Mouse (Mus musculus): ENCODE results near the gene Lrrc31. TPM values are rescaled to one million over a fixed set of nuclear protein-coding genes. Genes with fewer than 3 reads are reported as not detected.
A peak's percentile ranks its signal among the peaks of the same experiment; 100 is the strongest.

Lrrc31 gene
- polyA plus RNA-seq, 1 experiment from 2014 or later: not detected

DNA sequence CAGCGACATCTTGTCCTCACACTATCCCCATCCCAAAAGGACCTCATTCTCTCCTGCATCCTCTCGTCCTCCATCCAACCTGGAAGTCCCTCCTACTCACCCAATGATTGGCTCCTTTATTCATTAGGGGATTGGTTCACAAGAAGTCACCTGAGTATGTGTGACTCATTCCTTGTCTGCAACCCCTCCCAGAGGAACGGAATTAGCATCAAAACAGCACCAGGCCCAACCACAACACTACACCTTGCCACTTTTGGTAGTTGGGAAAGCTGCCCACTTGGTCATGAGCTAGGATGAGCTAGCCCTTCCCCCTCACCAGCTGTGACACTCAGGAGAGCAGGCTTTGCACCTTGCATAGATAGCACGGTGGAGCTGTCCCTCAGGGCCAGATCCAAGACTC is 22.4 kb upstream of the Lrrc31 start:
- Histone ChIP-seq H3K36me3 (replicated peaks) (no peaks in the 10 kb centered on the region), H3K4me1 (no peaks in the 10 kb centered on the region), H3K4me3 (no peak overlapping the region), H3K9me3 (no peaks in the 10 kb centered on the region), H3K27ac (no peak overlapping the region), H3K27me3 (ENCODE audit: poor library complexity, severe bottlenecking) (no peaks in the 10 kb centered on the region)
- DNase-seq (ENCODE audit: extremely low spot score, low spot score): no peak
- 85% methylated on average over 4 of the region's 4 CpGs for WGBS

GRCm38 (mm10) chr3:30718649-30719048 is 19.0 kb upstream of the Lrrc31 start:
- DNase-seq (ENCODE audit: extremely low spot score, low spot score): no peak
- WGBS: 90% methylated on average over 3 of the region's 3 CpGs
- no peaks in the 10 kb centered on the region for H3K4me1 ChIP-seq
- H3K9me3 ChIP-seq: no peaks in the 10 kb centered on the region
- no peaks in the 10 kb centered on the region for H3K27me3 ChIP-seq (ENCODE audit: poor library complexity, severe bottlenecking)
- H3K4me3 ChIP-seq: no peak overlapping the region
- H3K27ac ChIP-seq: no peak overlapping the region
- H3K36me3 ChIP-seq (replicated peaks): no peaks in the 10 kb centered on the region

DNA sequence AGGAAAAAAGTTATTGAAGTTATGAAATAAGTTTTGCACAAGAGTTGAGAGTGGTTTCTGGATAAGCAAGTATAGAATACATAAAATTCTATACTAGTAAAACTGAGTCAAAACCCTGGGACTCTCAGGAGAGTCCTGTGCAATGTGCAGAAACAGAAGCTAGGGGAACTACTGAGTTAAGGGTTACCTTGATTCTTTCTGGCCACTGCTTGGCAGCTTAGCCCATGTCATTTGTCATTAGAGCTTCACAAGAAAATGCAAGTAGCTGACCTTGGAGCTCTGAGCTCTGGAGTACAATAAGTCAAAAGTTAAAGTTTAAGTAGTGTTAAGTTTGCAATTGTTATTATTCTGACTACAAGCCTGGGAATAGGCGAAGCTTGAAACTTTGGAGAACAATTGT is 13.7 kb upstream of the Lrrc31 start:
- Histone ChIP-seq H3K4me1 (no peaks in the 10 kb centered on the region), H3K36me3 (replicated peaks) (no peaks in the 10 kb centered on the region)
- whole genome bisulfite sequencing: 84% methylated on average over 1 of the region's 1 CpGs

DNA sequence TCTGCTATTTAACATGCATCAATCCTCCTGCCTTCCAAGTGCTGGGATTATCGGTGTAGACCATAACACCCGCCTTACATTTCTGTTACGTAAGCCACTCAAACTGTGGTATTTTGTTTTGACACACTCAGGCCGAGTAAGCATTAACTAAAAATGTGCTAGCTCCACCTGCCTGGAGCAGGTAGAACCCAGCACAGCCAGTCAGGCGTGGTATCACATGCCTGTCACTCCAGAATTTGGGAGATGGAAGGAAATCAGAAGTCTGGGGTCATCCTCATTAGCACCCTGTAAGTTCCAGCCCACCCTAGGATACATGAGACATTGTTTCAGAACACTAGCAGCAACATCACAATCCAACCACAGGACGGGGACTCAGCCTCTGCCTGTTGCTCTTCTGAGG is 10.5 kb upstream of the Lrrc31 start:
- H3K27me3 ChIP-seq (ENCODE audit: poor library complexity, severe bottlenecking): no peaks in the 10 kb centered on the region
- no peaks in the 10 kb centered on the region for H3K9me3 ChIP-seq
- 89% methylated on average over 6 of the region's 6 CpGs for WGBS
- DNase-seq (ENCODE audit: extremely low spot score, low spot score): no peak
- no peak overlapping the region for H3K27ac ChIP-seq
- H3K4me3 ChIP-seq: no peak overlapping the region
- H3K4me1 ChIP-seq: no peaks in the 10 kb centered on the region
- H3K36me3 ChIP-seq (replicated peaks): no peaks in the 10 kb centered on the region

More for the DNA sequence above, 13.7 kb upstream of the Lrrc31 start:
- no peak overlapping the region for H3K4me3 ChIP-seq
- no peaks in the 10 kb centered on the region for H3K9me3 ChIP-seq
- DNase-seq (ENCODE audit: extremely low spot score, low spot score): no peak
- no peak overlapping the region for H3K27ac ChIP-seq
- no peaks in the 10 kb centered on the region for H3K27me3 ChIP-seq (ENCODE audit: poor library complexity, severe bottlenecking)

DNA sequence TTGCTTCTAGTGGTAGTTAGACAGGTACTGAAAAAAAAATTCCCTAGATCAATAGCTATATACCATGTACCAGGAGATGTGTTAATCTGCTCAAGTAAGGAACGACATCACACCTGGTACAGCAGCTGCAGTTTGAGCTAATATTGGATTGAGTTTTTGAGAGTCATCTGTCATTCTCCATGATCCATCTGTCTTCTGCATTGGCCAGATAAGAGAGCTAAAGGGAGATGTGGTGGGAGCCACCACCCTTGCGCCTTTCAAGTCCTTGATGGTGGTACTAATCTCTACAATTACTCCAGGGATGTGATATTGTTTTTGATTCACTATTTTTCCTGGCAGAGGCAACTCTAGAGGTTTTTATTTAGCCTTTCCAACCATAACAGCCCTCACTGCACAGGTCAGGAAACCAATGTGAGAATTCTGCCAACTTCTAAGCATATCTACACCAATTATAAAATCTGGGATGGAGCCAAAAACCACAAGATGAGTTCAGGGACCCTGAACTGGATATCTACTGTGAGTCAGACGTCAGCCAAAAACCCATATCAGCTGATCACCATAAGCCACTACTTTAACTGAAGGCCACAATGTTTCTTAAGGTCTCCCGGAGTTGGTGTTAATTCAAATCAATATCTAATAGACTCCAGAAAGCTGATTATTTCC is 7.1 kb upstream of the Lrrc31 start:
- no peaks in the 10 kb centered on the region for H3K27me3 ChIP-seq (ENCODE audit: poor library complexity, severe bottlenecking)
- WGBS: 89% methylated on average over 4 of the region's 4 CpGs
- no peaks in the 10 kb centered on the region for H3K36me3 ChIP-seq (replicated peaks)
- no peaks in the 10 kb centered on the region for H3K4me1 ChIP-seq
- H3K9me3 ChIP-seq: no peaks in the 10 kb centered on the region
- H3K4me3 ChIP-seq: no peak overlapping the region
- no peak for DNase-seq (ENCODE audit: extremely low spot score, low spot score)
- H3K27ac ChIP-seq: no peak overlapping the region

GRCm38 (mm10) chr3:30705977-30706376 is 6.3 kb upstream of the Lrrc31 start:
- no peaks in the 10 kb centered on the region for H3K36me3 ChIP-seq (replicated peaks)
- WGBS: 89% methylated on average over 3 of the region's 3 CpGs

DNA sequence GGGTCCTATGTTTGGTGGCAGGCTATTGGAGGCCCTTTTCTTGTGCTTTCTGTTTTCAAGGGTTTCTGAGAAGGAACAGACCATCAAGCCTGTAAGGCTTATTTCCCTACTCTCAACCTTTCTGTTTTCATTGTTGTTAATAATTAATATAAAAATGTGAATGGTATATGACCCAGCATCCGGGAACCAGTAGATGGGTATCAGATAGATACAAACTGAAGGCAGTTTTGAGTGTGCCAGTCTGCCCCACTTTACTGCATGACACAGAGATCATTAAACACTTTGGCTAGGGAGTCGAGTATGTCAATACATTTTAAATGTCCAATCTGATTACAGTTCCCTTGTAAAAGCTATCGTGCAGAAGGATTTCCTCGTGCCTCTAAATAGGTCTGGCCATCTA is 1.8 kb downstream of the Lrrc31 start:
- H3K27me3 ChIP-seq (ENCODE audit: poor library complexity, severe bottlenecking): no peaks in the 10 kb centered on the region
- no peak overlapping the region for H3K27ac ChIP-seq
- DNase-seq (ENCODE audit: extremely low spot score, low spot score): no peak
- no peaks in the 10 kb centered on the region for H3K4me1 ChIP-seq
- 84% methylated on average over 4 of the region's 4 CpGs for WGBS
- no peaks in the 10 kb centered on the region for H3K9me3 ChIP-seq
- H3K36me3 ChIP-seq (replicated peaks): no peaks in the 10 kb centered on the region
- no peak overlapping the region for H3K4me3 ChIP-seq

More at GRCm38 (mm10) chr3:30705977-30706376, 6.3 kb upstream of the Lrrc31 start:
- Histone ChIP-seq H3K27ac (no peak overlapping the region), H3K4me1 (no peaks in the 10 kb centered on the region), H3K9me3 (no peaks in the 10 kb centered on the region), H3K27me3 (ENCODE audit: poor library complexity, severe bottlenecking) (no peaks in the 10 kb centered on the region), H3K4me3 (no peak overlapping the region)
- no peak for DNase-seq (ENCODE audit: extremely low spot score, low spot score)

- WGBS: 26% methylated on average over 2 of the region's 2 CpGs
- Histone ChIP-seq H3K27me3 (ENCODE audit: poor library complexity, severe bottlenecking) (no peaks in the 10 kb centered on the region), H3K9me3 (no peaks in the 10 kb centered on the region), H3K36me3 (replicated peaks) (no peaks in the 10 kb centered on the region), H3K4me1 (no peaks in the 10 kb centered on the region), H3K4me3 (no peak overlapping the region), H3K27ac (no peak overlapping the region)
- DNase-seq (ENCODE audit: extremely low spot score, low spot score): peak; percentile 59
Measured at GRCm38 (mm10) chr3:30696346-30696745, 3.3 kb downstream of the Lrrc31 start.

DNA sequence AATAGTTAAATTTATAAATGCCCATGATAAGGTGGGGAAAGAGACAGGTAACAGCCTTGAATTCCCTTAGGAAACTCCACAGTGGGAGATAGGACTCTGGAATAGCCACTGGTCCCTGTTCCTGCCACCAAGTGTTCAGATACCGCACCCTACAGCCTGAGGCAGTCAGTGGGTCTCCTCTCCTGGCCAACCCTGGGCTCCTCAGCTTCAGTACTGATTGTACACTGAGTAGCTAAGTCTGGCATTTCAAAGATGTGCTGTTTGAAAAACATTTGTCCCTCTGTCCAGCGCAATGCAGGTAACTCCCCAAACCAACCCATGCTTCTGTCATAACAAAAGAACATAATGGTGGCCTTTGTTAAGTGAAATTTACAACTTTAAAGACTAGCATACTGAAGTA is 4.0 kb downstream of the Lrrc31 start:
- H3K4me1 ChIP-seq: no peaks in the 10 kb centered on the region
- 89% methylated on average over 2 of the region's 2 CpGs for WGBS
- no peaks in the 10 kb centered on the region for H3K9me3 ChIP-seq
- no peaks in the 10 kb centered on the region for H3K27me3 ChIP-seq (ENCODE audit: poor library complexity, severe bottlenecking)
- DNase-seq (ENCODE audit: extremely low spot score, low spot score): no peak
- H3K36me3 ChIP-seq (replicated peaks): no peaks in the 10 kb centered on the region
- H3K27ac ChIP-seq: no peak overlapping the region
- no peak overlapping the region for H3K4me3 ChIP-seq

DNA sequence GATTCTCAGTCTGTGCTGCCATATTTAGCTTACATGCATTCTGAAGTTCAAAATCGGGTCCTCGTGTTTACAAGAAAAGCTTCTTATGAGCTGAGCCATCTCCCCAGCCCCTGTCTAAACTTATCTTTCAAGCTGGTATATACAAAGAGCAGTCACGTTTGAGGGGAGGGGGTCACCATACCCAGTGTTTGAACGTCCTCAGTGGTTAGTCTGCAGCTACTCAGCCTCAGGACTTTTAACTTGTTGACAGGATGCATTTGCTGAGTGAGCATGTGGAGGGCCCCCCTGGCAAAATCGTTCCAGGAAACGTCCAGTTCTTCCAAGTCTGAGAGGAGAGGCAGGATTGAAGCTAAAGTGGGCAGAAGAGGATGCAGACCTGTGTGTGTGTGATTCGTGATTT is 8.7 kb downstream of the Lrrc31 start:
- Histone ChIP-seq H3K27ac (no peak overlapping the region), H3K36me3 (replicated peaks) (no peaks in the 10 kb centered on the region), H3K9me3 (no peaks in the 10 kb centered on the region), H3K4me1 (0 out of 2 replicates have a peak, but pooled peaks cover 4% of the 10 kb centered on the region), H3K4me3 (no peak overlapping the region), H3K27me3 (ENCODE audit: poor library complexity, severe bottlenecking) (no peaks in the 10 kb centered on the region)
- DNase-seq (ENCODE audit: extremely low spot score, low spot score): no peak
- WGBS: 79% methylated on average over 7 of the region's 7 CpGs

DNA sequence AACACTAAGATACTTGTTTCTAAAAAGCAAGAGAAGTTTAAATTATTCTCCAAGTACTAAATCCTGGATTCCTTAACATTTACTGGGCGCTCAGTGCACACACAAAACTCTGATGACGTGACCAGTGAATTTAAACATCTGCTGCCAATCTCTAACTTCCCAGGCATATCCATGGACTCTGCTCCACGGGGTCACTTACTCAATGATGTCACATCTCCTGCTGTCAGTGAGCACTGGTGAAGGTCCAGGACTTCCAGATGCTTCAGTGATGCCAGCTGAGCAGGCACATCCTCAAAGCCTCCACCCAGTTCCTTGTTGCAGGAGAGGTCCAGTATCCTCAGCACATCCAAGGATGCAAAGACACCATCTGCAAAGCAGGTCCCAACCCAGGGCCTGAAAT is 12.4 kb downstream of the Lrrc31 start:
- no peak overlapping the region for H3K4me3 ChIP-seq
- whole genome bisulfite sequencing: 83% methylated on average over 3 of the region's 3 CpGs
- H3K27ac ChIP-seq: no peak overlapping the region
- no peaks in the 10 kb centered on the region for H3K36me3 ChIP-seq (replicated peaks)
- DNase-seq (ENCODE audit: extremely low spot score, low spot score): no peak
- 0 out of 2 replicates have a peak, but pooled peaks cover 4% of the 10 kb centered on the region for H3K4me1 ChIP-seq
- no peaks in the 10 kb centered on the region for H3K27me3 ChIP-seq (ENCODE audit: poor library complexity, severe bottlenecking)
- no peaks in the 10 kb centered on the region for H3K9me3 ChIP-seq

GRCm38 (mm10) chr3:30683190-30683589 is 16.5 kb downstream of the Lrrc31 start:
- WGBS: 87% methylated on average over 6 of the region's 6 CpGs

GRCm38 (mm10) chr3:30658486-30658885 is 41.2 kb downstream of the Lrrc31 start:
- 89% methylated on average over 9 of the region's 9 CpGs for WGBS
- no peak overlapping the region for H3K27ac ChIP-seq
- H3K36me3 ChIP-seq (replicated peaks): no peaks in the 10 kb centered on the region
- H3K9me3 ChIP-seq: no peaks in the 10 kb centered on the region
- no peaks in the 10 kb centered on the region for H3K4me1 ChIP-seq
- no peak for DNase-seq (ENCODE audit: extremely low spot score, low spot score)
- no peak overlapping the region for H3K4me3 ChIP-seq
- H3K27me3 ChIP-seq (ENCODE audit: poor library complexity, severe bottlenecking): no peaks in the 10 kb centered on the region

More at GRCm38 (mm10) chr3:30683190-30683589, 16.5 kb downstream of the Lrrc31 start:
- Histone ChIP-seq H3K27ac (no peak overlapping the region), H3K36me3 (replicated peaks) (no peaks in the 10 kb centered on the region), H3K4me3 (no peak overlapping the region), H3K4me1 (no peaks in the 10 kb centered on the region), H3K27me3 (ENCODE audit: poor library complexity, severe bottlenecking) (no peaks in the 10 kb centered on the region), H3K9me3 (no peaks in the 10 kb centered on the region)
- DNase-seq (ENCODE audit: extremely low spot score, low spot score): no peak

GRCm38 (mm10) chr3:30655937-30656336 is 43.7 kb downstream of the Lrrc31 start:
- Histone ChIP-seq H3K27ac (no peak overlapping the region), H3K36me3 (replicated peaks) (no peaks in the 10 kb centered on the region), H3K4me3 (no peak overlapping the region), H3K4me1 (no peaks in the 10 kb centered on the region), H3K9me3 (no peaks in the 10 kb centered on the region), H3K27me3 (ENCODE audit: poor library complexity, severe bottlenecking) (peaks cover 15% of the 10 kb centered on the region)
- DNase-seq (ENCODE audit: extremely low spot score, low spot score): no peak
- WGBS: 92% methylated on average over 5 of the region's 5 CpGs
